Mouse (Mus musculus): Measurements from ENCODE around the gene Slc5a4b.

Gene Slc5a4b

GRCm38 (mm10) chr10:76036962-76037361 is 73.8 kb downstream of the Slc5a4b start:
- no peak for DNase-seq (ENCODE audit: low spot score in 2 of 2)

GRCm38 (mm10) chr10:76035277-76035676 is 75.5 kb downstream of the Slc5a4b start:
- DNase-seq (ENCODE audit: low spot score in 2 of 2), result no peak

GRCm38 (mm10) chr10:76034001-76034600 is 76.7 kb downstream of the Slc5a4b start:
- DNase-seq (ENCODE audit: low spot score in 2 of 2), result no peak

- no peak for DNase-seq (ENCODE audit: low spot score in 2 of 2)
Measured at GRCm38 (mm10) chr10:76033119-76033455, 77.7 kb downstream of the Slc5a4b start.

- DNase-seq (ENCODE audit: low spot score in 2 of 2), result peak; percentile 89 to 96
Measured at GRCm38 (mm10) chr10:76032402-76033118, 78.2 kb downstream of the Slc5a4b start, which contains the start of gene Zfp280b. Gene Zfp280b, plus strand, starts transcription at chr10:76032650.

- DNase-seq (ENCODE audit: low spot score in 2 of 2), result peak in 1 of 2 experiments; percentile 18
Measured at GRCm38 (mm10) chr10:76031511-76032401, 79.0 kb downstream of the Slc5a4b start.

- DNase-seq (ENCODE audit: low spot score in 2 of 2), result peak in 1 of 2 experiments; percentile 26
Measured at GRCm38 (mm10) chr10:76030496-76030895, 80.3 kb downstream of the Slc5a4b start.

- no peak for DNase-seq (ENCODE audit: low spot score in 2 of 2)
Measured at GRCm38 (mm10) chr10:76029276-76029675, 81.5 kb downstream of the Slc5a4b start.

GRCm38 (mm10) chr10:76028396-76028795 is 82.4 kb downstream of the Slc5a4b start:
- no peak for DNase-seq (ENCODE audit: low spot score in 2 of 2)

- DNase-seq (ENCODE audit: low spot score in 2 of 2), result no peak
Measured at GRCm38 (mm10) chr10:76028016-76028366, 82.8 kb downstream of the Slc5a4b start.

GRCm38 (mm10) chr10:76027127-76028015 is 83.4 kb downstream of the Slc5a4b start:
- no peak for DNase-seq (ENCODE audit: low spot score in 2 of 2)

GRCm38 (mm10) chr10:76025470-76026190 is 85.1 kb downstream of the Slc5a4b start:
- no peak for DNase-seq (ENCODE audit: low spot score in 2 of 2)

GRCm38 (mm10) chr10:76023921-76024320 is 86.8 kb downstream of the Slc5a4b start:
- no peak for DNase-seq (ENCODE audit: low spot score in 2 of 2)

GRCm38 (mm10) chr10:76021728-76022127 is 89.0 kb downstream of the Slc5a4b start:
- no peak for DNase-seq (ENCODE audit: low spot score in 2 of 2)

- no peak for DNase-seq (ENCODE audit: low spot score in 2 of 2)
Measured at GRCm38 (mm10) chr10:76016886-76017285, 93.9 kb downstream of the Slc5a4b start.

GRCm38 (mm10) chr10:76012922-76013321 is 97.8 kb downstream of the Slc5a4b start:
- no peak for DNase-seq (ENCODE audit: low spot score in 2 of 2)

GRCm38 (mm10) chr10:76009812-76010211 is 100.9 kb downstream of the Slc5a4b start:
- DNase-seq (ENCODE audit: low spot score in 2 of 2), result no peak
